Mouse (Mus musculus) gastrocnemius, postnatal 10 days (tissue): ENCODE measurements around the gene Hist1h2ag. TPM values are rescaled to one million over a fixed set of nuclear protein-coding genes. Genes with fewer than 3 reads are reported as not detected.

ENCODE experiments used
- DNase-seq: peaks from one replicate; pipeline ENCODE4 v3.0.0; 2021; ENCODE audit warnings: mixed read lengths
- total RNA-seq, 2 experiments: library from RNA; stranded (reverse); gene quantifications; 2 replicates each; pipeline ENCODE4 v1.2.3; 2021

The Hist1h2ag gene
- total RNA-seq, 2 experiments from 2014 or later = 133 to 135 TPM

DNA sequence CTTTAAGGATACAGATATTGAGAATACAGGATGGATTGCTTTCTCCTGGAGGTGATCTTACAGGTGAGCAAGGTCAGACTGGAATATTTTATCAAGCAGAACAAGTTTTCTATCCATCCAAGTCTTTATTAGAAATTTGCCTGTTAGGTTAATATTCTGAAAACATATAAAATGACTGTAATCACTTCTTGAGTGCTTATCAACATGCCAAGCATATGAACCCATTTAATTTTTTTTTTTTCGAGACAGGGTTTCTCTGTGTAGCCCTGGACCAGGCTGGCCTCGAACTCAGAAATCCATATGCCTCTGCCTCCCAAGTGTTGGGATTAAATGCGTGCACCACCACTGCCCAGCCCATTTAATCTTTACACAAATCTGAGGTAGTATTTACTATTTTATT, 5.8 kb downstream of the Hist1h2ag start:
- no peak for DNase-seq

DNA sequence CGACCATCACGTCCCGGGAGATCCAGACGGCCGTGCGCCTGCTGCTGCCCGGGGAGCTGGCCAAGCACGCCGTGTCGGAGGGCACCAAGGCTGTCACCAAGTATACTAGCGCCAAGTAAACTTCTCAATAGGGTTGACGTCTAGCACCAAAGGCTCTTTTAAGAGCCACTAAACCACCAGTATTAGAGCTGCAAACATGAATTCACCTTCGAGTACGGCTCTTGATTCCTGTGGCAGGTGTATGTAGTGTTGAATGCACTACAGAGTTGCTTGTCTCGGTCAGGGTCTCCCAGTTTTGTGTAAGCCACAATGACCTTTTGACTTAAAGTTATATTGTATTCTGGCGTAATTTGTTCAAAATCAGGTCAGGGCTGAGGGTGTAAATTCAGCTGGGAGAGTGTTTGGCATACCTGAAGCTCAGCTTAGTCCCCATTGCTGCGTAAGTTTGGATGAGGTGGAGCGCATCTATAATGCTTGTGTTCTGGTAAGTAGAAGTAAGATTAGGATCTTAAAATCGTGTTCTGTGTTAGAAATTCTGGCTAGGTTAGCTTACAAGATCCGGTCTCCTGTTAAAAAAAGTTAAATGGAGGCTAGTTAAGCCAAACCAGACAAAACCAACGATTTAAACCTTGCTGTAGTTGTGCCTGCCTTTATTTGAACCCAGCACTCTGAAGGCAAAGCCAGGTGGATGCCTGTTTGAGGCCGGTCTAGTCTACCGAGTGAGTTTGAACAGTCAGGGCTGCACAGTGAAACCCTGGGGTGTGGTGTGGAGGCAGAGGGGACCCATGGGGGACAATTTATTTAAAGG, 6.4 kb downstream of the Hist1h2ag start:
- no peak for DNase-seq

DNA sequence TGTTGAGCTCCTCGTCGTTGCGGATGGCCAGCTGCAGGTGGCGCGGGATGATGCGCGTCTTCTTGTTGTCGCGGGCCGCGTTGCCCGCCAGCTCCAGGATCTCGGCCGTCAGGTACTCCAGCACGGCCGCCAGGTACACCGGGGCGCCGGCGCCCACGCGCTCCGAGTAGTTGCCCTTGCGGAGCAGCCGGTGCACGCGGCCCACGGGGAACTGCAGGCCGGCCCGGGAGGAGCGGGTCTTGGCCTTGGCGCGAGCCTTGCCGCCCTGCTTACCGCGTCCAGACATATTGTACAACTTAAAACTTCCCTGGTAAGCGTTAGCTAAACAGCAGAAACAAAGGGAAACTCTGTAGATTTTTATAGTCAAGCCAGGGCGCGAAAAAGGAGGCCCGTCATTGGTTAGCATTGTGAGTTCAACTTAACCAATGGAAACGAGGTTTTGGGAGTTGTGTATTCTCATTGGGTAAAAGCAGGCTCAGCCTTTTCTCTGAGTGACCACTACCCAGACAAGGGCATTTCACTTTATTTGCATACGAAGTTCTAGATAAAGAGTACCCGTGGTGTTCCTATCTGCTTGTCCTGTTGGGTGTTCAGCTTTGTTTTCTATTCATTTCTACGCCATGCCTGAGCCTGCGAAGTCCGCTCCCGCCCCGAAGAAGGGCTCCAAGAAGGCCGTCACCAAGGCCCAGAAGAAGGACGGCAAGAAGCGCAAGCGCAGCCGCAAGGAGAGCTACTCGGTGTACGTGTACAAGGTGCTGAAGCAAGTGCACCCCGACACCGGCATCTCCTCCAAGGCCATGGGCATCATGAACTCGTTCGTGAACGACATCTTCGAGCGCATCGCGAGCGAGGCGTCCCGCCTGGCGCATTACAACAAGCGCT, 7.2 kb downstream of the Hist1h2ag start, which contains the start of the genes Hist1h2ah and Hist1h2bk:
Gene Hist1h2ah, minus strand, starts transcription at position 302 of the 882 bp plus-strand sequence.
Gene Hist1h2bk, plus strand, starts transcription at position 604 of the 882 bp plus-strand sequence.
- DNase-seq = peak; percentile 64

DNA sequence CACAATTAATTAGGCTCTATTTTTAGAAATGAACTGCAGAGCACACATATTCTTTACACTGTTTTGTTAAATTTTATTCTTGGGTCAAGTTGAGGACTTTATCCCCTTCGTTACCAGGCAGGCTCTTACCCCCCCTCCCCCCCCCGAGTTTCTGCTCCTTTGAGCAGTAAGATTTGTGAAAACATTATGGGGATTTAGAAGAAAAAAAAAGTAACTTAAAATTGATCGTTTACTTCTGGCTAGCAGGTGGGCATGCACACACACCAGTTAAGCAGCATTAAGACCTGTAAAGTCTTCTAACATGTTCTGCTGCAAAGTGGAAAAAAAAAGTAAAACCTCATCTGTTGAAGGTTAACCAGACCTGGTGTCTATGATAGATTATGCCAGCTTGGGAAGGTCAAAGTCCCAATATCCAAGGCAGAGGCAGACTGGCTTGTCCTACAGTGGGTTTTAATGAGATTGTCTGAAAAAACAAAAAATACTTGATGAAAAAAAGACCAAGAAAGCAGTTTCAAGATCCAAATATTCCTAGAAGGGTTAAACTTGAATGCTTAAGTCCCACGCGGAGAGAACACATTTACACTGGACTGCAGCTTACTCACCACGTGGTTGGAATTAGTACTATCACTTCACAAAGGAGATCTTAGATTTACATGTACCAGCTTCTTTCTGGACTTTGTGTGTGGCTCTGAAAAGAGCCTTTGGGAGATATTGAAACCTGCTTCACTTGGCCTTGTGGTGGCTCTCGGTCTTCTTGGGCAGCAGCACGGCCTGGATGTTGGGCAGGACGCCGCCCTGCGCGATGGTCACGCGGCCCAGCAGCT, 8.1 kb downstream of the Hist1h2ag start:
- DNase-seq = no peak

DNA sequence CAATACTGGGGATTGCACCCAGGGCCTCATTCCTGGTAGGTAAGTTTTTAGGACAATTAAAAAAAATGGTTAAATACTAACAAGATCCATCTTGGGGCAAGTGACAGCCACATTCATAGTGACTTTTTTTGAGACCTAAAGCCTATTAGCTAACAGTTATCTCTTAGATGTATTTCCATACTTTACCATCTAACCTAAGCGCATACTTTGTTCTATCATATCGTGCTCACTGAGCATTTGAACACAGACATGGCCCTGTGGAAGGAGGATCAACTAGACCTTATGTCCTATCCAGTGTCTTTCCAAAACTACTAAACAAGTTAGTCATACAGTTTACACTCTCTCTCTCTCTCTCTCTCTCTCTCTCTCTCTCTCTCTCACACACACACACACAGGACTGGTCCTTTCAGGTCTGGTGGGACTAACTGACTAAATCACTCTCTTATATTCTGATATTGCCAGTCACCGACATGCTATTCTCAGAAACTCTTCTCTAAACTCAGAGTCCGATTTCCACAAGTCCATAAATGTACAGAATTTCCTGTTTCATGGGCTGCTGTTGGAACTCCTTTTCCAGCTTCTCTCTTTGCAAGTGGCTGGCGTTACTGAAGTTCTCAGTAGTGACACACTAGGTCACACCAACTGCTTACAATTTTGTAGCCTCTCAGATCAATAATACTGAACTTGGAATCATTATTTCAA, 8.9 kb downstream of the Hist1h2ag start:
- DNase-seq = no peak

DNA sequence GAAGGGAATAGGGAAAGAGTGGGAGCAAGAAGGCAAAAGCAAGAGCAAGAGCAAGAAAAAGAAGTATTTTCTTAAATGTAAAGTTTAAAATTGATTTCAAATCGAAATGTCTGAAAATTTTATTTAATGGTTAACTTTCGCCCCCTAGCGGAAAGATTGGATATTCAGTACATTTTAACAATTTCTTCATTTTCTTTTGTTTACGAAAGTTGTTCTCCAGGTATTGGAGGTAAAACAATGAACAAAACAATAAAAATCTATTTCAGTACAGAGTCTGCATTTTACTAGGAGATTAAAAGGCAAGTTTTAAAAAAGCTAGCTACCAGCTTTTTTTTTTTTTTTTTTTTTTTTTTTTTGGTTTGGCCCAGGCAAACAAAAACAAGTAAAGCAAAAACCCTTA, 12.3 kb downstream of the Hist1h2ag start:
- no peak for DNase-seq

DNA sequence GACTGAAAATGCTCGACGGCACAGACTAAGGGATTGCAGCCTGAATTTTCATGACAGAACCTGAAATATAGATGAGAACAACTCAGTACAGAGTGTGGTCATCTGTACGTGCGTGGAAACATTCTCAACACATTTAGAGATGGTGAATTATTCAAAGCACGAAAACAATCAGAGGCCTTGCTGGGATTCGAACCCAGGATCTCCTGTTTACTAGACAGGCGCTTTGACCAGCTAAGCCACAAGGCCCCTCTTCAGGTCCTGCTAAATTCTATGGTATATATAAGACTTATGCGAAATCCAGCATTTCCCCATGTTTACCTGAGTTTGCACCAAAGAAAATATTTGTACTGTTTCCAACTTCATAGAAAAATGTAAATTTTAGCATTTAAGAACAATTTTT, 12.8 kb downstream of the Hist1h2ag start:
- no peak for DNase-seq

DNA sequence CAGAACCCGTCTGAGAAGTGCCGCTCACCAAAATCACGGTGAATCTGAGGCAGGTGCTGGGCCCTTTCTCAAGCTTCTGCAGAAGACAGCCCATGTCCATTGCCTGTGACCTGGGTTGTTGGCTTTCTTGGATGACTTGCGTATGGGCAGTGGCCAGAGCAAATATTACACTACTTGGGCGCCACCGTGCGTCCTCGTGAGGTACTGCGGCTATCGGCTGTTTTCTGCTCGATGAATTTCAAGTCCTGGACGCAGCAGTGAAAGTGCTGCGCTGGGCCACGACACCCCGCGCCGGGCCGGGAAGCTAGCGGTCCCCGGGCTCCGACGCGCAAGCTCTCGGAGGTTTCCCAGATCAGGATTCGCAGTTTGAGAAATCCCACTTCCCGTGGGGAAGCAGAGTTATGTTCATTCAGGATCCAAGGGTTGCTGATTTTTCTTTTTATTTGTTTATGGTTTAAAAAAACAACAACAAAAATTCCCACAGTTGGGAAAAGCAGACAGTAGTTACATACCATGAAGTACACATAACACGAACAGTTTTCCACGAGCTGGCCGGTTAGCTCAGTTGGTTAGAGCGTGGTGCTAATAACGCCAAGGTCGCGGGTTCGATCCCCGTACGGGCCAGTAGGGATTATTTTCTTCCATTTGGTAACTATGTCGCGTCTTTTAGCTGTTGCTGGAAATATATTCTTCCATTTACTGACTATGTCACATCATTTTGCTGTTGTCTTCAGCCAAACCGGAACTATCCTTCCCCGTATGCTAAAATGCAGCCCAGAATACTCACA, 13.9 kb downstream of the Hist1h2ag start:
- DNase-seq = peak; percentile 95

DNA sequence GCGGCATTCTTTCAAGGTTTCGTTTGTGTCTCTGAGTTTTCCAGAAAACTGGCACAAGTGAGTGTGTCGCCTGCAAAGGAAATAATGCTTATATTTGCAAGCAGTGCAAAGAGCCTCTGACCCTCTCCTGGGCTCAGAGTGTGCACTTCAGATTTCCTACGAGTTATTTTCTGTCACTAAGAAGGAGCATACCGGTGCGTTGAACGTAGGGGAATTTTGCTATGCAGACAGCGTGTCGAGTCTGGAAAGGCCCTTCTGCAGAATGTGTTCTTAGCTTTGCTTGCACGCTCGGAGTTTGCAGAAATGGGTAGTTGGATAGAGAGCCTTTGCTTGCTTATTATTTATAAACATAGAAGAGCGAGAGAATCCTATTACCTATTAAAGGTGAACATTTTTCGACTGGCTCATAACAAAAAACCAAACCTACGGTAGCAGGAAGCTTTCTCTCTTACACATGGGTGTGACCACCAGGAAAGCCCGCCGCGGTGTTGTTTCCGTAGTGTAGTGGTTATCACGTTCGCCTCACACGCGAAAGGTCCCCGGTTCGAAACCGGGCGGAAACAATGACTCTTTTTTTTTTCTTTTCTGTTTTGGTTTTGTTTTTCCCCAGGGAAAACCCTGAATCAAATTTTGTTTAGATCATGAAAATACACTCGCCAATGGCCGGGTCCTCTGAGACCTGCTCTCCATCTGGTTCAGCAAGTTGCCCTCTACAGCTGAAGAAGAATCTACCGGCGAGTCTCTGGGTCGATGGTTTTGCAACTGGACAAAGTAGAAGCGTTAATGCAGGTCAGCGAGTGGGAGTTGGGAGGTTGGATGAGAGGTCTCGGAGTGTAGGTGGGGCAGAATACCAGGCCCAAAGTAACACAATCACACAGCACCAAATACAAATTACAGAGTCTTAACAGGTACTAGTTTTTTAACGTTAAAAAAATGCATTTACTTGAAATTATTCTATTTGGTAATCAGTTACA, 16.4 kb downstream of the Hist1h2ag start:
- DNase-seq = peak; percentile 86

DNA sequence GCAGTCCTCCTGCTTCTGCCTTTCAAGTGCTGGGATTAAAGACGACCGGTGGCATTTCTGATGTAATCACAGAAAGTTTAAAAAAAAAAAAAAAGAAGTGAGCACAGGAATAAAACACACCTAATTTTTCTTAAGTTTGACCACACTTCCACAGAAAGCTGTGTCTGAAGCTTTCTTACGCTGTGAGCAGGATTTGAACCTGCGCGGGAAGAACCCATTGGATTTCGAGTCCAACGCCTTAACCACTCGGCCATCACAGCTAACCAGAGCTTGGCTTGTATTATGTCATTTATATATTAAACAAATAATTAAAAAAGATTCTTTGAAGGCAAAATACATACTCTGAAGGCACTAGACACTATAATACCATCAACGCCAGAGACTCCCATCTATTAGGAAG, 20.5 kb downstream of the Hist1h2ag start:
- peak; percentile 67 for DNase-seq

DNA sequence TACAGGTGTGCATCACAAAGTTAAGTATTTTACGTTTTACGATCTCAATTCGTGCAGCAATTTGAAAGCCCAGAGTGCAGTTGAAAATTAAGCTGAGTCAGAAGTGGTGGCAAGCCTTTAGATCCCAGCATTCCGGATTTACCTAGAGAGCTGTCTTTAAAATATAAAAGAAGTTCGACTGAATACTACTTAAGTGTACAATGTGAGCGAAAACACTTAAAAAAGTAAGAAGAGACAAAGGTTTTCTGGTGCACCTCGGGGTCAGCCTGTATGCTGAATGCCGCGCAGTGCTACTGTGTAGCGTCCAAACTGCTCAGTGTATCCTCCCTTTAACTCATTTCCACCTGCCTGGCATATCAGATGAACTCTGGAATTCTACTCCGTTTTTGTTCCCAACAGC, 21.2 kb downstream of the Hist1h2ag start:
- DNase-seq = no peak

DNA sequence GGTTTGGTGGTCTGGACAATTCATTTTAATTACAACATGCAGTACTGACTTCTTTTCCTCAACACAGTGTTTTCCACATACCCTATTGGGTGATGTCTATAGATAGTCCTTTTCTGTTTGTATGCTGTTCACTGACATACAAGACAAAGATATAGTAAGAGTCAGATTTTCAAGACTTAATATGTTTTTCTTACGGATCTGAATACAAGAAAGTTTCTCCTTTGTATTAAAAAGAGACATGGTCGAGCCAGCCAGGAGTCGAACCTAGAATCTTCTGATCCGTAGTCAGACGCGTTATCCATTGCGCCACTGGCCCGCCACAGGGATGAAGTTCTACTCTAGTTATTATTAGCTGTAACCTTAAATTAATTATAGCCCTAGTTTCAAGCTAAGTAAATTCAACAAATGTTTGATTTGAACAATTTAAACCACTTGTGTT, 21.8 kb downstream of the Hist1h2ag start:
- DNase-seq = peak; percentile 43

DNA sequence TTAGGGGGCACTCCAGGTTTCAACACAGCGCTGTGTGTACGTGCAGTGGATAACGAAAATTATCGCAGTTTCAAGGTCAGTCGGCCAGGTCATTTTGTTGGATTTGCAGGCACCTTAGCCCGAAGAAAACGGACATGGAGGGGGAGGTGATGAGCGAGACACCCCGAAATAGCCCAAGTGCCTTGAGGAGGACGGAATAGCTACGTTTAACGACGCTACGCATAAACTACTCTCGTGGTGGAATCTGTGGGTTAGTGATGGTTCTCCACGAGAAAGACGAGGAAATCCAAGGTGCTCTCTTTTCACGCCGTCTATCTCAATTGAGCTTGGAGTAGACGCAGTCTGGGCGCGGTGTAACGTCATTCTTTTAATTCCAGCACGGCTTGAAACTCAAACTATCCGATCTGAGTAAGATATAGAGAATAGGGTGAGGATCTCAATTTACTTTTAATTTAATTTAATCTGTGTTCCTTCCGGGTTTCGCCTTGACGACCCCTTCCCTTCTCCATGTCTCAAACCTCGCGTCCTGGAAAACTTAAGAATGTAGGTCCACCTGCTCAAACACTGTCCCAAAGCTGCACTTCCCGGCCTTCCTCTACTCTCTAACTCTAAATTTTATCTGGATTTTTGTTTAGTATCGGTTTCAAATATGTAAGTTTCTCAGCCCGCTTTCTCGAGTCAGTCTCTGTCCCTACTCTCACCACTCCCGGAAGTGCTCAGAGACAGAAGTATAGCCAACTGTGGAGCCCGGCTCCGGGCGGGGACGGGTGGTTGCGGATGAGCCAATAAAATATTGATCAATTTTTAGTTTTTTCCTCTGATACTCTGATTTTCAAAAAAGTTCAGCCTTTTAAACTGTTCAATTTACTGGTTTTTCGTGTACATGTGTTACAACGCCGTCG, 22.6 kb downstream of the Hist1h2ag start:
- no peak for DNase-seq

DNA sequence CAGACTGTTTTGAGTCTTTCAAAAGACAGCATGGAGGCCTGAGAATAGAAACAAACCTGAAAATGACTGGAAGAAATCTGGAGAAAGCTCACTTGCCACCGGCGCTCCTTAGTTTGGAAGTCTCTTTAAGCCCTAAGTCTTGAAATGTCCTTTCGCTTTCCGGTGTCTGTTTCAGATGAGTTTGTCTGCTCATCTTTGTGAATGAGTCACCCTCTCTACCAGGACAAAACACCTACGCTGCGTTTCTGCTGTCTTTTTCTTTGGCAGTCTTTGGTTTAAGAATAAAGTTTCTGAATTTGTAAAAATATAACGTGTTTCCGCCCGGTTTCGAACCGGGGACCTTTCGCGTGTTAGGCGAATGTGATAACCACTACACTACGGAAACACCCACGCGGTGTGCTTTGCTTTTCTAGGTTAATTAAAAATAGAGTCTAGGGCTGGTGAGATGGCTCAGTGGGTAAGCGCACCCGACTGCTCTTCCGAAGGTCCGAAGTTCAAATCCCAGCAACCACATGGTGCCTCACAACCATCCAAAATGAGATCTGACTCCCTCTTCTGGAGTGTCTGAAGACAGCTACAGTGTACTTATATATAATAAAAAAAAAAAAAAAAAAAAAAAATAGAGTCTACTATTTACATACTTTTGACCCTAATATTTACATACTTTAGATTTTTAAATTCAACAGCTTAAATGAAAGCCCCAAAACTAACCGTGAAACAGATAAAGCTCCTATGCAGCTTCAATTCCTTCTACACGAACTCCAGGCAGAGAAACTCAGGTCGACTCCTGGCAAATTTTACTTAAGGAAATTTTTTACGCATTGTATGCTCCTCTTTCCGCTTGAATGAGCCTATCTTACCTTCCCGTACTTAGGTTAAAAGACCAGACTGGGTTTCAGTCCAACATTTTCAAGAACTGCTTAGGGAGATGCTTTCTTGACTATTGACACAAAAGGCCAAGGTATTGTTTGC, 27.0 kb downstream of the Hist1h2ag start:
- peak; percentile 45 for DNase-seq

DNA sequence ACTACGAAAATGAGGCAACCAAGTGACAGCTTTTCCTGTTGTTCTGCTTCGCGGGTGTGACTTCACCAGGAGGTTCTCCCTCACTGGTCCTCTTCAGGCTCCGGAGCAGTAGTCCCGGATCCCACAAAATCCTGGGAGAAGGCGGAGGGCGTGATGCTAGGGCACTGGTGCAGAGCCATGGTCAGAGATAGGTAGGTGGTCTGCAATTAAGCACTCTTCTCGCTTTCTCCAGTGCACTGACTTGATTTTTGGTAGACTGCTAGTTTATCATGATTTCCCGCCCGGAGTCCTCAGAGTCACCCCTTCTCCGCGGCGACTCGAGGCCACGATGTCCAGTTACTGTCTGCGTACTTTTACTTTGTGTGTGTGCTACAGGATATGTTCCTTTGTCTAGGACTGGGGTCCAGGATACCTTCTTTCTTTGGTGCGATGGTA, 28.3 kb downstream of the Hist1h2ag start:
- no peak for DNase-seq

DNA sequence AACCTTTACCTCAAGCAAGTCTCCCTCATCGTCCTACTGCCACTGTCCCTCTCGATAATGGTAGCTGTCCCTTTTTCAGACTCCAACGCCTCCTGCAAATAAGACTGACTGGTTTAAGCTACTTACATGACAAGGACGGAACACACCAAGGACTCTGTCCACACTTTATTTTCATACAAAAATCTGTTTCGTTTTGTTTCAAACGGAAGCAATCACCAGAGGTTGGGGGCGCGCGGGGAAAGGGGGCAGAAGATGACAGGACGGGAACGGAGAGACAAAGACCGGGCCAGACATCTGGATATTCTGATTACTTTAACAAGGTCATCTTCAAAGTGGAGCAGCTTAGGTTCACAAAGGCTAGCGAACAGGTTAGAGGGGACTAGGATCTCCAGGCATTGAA, 29.0 kb downstream of the Hist1h2ag start:
- DNase-seq = no peak

DNA sequence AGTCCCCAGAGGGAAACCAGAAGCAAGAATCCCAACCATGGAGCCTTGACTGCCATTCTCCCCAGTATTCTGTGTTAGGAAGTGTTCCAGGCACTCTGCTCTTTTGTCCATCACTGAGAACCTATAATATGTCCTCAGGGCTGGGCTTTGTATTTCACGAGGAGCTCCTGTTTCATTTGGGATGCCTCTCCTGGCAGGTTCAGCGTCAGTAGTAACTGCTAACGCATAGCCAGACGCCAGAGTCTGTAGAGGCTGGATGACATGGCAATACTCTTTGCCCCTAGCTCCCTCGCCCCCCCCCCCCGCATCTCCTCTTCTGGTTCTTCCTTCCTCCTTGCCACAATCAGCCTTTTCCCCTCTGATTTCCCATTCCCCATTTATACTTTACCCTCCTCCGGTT, 33.1 kb downstream of the Hist1h2ag start, which contains the start of gene Prss16:
Gene Prss16, minus strand, starts transcription at position 101 of the 400 bp plus-strand sequence.
- DNase-seq = no peak
